Mouse (Mus musculus) neutrophil, adult 5-6 weeks (primary cell): Measurements from ENCODE around the gene Ppm1h. TPM values are rescaled to one million over a fixed set of nuclear protein-coding genes. Genes with fewer than 3 reads are reported as not detected.

Experiments used
- ATAC-seq: fragments of 151-379, 151-347 bp; 2 replicates; pipeline ENCODE4 v1.8.0; 2017; ENCODE audit warnings: mild to moderate bottlenecking, moderate TSS enrichment; ENCODE audit not compliant: insufficient number of reproducible peaks, poor library complexity, low FRiP score, severe bottlenecking; ENCODE audit errors: extremely low read depth
- total RNA-seq: library from RNA; stranded (forward); fragments of 200-1000 nt; gene quantifications from 2 replicates; pipeline ENCODE4 v1.2.3, GENCODE M21; 2017

Ppm1h gene
- total RNA-seq, 1 experiment from 2014 or later: 28.0 TPM

DNA sequence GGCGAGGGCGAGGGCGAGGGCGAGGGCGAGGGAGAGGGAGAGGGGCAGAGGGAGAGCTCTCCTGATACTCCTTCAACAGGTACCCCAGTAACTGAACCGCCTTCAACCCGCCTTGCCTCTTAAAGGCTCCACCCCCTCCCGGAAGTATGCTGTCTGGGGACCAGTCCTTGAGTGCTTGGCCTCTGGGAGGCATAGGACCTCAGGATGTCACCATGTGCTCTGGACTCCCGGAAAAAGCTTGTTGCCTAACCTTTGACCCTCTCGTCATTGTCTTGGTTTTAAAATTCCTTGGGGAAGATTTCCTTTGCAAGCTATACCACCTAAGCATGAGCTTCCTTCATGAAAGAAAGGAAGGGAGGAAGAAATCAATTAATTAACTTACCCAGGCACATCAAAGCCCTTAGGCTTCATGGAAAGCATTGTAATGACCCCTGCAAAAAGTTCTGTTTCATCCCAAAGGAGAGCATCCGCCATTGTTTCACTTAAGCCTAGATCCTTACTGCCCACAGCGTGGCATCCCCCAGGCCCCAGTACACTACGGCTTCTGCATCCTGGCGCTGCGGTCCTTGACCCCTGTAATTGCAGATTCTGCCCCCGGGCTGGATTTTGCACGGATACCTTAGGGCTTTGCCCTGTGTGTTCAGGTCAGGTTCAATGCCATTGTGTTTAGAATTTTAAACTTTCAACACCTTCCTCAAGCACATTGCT is 15.5 kb downstream of the Ppm1h start:
- ATAC-seq: no peak

DNA sequence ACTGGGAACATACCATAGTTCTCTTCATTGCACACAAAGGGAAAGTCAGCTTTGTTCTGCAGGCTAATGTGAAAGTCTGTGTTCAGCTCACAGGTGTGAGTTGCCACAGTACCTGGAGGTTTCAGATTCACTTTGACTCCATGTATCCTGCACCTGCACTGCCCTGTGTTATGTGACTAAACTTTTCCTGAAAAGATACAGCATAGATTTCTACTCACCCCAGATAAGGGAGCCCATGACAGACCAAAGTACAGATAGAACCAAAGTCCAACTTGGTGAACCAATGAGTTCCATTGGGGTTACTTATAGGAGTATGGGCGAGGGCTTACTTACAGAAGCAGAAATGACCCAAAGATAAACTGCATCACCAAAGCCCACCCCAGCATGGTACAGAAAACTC is 17.8 kb downstream of the Ppm1h start:
- ATAC-seq: no peak

DNA sequence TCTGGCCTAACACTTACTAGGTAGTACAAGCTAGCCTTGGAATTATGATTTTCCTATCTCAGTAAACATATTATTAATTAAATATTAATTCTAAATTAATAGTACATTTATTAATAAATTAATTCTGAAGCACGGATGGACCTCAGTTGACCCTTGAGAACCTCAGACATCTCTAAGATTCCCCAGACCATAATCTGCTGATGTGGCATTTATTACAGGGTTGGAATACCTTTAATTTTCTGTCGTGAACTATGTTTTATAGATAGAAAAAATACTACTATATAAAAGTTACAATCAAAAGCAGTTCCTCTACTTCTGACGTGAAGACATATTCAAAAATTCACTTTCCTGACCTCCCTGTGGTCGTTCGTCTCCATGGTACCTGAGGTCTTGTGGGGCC is 19.8 kb downstream of the Ppm1h start:
- ATAC-seq: no peak

DNA sequence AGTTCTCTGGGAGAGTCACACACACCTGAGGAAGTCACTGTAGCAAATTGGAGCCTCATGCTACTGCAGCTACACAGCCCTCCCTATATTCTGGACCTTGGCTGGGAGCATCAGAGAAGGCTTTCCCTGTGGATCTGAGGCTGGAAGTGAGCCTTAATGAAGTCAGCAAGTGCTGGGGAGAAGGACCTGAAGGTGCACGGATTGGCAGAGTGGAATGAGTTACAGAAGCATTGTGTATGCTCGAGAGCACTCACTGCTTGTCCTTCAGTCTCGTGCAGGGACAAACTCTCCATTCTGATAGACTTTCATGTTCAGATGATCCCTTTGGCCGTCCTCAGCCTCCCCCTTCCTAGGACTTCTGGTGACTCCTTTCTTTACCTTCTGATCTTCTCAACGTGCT is 26.3 kb downstream of the Ppm1h start:
- ATAC-seq: no peak

DNA sequence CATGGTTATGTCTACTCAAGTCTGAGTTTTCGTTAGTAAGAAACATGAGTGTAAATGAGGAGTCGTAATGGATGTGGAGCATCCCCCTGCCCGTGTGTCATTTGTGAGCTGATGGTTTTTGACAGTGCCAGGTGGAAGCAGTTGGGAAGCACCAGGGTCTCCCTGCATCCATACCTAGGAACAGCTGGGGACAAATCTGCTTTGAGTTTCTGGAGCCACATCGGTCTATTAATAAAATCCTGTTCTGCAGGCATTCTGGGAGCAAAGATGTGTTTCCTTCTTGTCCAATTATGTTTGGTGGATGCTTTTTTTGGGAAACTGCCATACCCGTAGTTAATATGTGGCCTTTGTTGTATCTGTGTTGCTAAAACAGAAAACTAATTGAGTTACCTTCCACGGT is 26.9 kb downstream of the Ppm1h start:
- ATAC-seq: no peak

DNA sequence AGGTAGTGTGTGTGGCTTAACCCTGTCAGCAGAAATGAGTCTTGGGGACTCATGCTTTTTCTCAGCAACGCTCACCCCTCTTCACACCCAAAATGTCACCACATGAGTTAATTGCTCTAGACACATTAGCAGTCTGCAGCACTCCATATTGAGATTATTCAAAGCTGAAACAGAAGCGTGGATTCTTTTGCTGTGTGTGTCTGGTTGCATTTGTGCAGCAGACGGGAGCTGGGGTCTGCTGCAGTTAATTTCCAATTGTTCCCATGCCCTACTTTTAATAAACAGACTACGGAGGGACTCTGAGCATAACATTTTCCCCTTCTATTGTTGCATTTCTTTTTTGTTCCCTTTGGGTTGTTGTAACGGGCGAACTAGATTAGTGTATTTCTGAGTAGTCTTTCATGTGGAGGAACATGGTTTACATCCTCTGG is 32.8 kb downstream of the Ppm1h start:
- no peak for ATAC-seq

DNA sequence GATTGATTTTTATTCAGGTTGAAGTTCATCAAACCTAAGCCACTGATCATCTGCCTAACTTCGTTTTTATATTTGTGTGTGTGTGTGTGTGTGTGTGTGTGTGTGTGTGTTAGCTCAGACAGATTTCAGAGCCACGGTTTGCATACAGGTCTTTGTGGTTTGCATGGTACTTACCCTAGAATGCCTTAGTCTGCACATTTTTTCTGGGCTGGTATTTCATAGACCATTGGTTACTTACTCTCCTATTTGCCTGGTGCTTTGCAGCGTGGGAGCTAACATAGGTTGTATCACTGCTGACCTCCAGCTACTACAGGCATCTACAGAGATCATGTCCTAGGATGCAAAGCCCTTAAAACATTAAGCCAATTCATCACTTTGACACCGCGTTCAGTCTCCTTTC is 33.7 kb downstream of the Ppm1h start:
- ATAC-seq: no peak

DNA sequence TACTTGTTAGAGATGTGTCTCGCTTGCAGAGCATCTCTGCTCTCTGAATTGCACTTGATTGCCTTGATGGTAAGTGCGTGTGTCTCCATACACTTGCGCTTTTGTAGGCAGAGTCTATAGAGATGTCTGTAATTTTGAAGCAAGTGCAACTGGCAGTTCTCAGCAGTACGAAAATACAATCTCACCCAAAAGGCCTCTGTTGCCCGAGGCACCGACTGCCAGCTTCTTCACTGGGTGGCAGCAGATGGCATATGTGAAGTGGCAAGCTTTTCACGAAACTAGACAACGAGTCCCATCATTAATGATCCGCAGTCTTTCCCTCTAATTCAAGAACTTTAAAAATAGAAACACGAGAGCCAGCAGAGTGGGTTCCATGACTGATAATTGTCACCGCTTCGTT is 37.3 kb downstream of the Ppm1h start:
- no peak for ATAC-seq

DNA sequence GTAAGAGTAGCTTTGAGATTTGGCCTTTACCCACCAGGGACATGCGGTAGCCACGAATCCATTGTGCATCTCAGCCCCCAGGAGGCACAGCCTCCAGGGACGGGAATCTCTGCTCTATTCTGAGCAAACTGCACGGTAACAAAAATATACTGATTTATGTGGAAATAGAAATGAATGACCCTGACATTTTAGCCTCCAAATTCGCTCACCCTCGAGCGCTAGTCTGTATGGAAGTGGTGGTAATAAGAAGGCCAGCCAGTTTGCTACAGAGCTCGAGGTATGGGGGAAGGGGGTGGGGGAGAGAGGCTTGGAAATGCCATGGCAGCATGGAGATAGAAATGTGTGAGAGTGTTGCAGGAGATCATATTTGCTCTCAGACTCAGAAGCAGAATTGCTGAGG is 37.7 kb downstream of the Ppm1h start:
- no peak for ATAC-seq

DNA sequence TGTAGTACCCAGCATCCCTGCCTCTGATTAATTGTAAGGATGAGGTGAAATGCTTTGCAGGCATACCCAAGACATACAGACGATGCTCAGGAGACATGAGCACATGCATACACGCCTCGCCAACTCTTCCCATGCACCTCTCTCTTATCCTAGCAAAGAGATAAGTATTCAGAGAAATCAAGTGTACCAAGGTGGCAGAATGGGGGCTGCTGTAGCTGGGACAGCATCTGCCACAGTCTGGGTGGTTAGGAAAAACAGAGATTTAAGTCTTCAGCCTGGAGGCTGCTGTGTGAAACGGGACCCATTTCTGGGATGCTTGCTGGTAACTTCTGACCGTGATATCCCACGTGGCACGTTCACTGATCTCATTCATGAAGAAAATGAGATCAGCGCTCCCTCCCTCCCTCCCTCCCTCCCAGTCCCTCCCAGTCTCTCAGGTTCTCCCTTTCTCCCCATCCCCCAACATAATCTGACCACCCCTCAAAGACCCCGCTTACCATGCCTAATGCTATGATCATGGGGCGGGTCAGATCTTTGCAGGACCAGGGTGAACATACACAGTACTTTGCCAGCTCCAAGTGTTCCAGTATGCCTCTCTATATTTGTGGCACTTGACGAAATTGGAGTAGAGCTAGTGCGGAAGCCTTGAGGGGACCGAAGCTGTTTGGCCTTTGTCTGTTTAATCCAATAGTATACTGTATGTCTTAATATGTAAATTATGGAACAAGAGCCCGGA is 38.3 kb downstream of the Ppm1h start:
- no peak for ATAC-seq

DNA sequence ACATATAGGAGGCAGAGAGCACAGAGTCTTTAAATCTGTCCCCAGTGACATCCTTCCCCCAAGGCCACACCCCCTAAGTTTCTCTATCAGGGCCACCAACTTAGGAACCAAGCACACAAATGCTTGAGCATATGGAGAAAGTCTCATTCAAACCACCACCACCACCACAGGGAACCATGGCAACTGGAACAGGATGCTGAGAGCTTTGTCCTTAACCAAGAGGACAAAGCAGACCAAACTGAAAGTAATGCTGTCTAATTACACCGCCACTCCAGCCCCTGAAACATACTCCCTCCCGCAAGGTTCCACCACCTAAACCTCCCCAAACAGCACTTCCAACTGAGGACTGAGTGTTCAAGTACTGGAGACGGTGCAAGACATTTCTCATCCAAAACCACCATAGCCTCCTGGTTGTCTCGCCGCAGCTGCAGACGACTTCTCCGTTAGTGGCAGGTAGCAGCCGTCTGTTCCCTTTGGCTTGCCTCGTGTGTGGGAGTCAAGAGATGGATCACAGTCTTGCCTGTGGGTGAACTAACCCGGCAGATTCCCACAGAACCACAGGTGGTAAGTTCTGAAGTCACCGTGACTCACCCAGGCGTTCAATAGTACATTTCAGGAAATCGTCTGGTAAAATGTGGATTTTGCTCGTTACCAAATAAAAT is 39.3 kb downstream of the Ppm1h start:
- no peak for ATAC-seq

DNA sequence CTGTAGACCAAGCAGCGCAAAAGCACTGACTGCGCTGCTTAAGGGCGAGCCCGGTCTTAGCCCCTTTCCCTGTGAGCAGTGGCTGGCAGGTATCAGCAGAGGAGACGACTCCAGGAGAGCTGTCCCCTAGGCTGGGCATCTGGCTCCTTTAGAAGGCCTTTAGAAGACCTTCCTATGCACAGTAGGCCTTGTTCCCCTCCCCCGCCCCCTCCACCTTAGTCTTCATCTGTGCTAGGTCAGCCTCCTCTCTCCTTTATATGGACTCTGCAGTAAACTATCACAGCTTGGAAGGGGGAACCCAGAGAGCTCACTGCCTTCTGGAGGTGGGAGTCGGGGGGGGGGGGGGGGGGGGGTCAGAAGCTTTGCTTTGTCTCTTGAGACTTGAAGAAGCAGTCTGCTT is 40.4 kb downstream of the Ppm1h start:
- no peak for ATAC-seq

DNA sequence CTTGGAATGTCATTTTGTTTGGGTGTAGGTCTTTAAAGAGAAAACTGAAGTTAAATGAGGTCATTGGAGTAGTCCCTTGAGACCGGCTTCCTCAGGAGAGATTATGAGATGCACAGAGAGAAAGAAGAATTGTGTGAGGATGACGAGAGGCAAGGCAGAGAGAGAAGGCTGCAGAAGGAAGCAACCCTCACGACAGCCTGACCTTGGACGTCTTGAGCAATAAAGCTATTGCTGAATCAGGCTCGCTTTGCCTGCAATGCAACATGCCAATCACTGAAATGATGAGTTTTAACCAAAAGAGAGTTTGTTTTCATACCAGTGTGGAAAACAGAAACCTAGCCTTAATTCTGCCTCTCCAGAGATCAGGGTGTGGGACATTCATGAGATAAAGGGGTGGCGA is 43.5 kb downstream of the Ppm1h start:
- ATAC-seq: no peak

DNA sequence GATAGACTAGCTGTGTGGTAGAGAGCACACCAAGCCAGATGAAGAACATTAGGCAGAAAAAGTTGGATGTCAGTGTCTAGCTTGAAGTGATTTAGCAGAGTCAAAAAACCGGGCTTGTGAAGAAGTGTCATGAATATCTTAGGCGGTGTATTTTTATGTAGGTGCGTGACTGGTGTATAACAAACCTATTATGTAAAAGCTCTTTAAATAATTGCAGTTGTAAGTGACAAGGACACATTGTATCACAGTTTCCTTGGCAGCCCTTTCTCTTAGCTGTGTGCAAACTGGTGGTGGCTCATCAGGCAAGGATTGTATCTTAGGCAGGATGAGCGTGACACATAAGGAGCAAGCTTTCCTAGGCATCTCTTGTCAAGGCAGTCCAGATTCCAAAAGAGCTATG is 46.1 kb downstream of the Ppm1h start:
- ATAC-seq: no peak

DNA sequence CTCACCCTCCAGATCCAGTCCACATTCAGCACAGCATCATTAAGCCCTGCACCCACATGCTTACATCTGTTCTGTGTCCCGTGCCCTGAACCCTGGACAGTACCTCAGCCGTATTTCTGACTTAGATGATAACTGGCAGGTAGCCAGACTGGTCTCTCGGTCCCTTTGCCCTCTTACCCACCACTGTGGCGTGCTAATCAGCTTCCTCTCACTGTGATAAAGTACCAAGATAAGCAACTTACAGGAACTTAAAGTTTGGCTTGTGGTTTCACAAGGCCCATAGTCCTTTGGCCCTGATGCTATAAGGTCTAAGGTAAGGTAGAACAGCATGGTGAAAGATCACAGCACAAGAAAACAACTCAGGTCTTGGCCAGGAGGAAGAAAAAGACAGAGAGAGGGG is 48.7 kb downstream of the Ppm1h start:
- ATAC-seq: no peak

DNA sequence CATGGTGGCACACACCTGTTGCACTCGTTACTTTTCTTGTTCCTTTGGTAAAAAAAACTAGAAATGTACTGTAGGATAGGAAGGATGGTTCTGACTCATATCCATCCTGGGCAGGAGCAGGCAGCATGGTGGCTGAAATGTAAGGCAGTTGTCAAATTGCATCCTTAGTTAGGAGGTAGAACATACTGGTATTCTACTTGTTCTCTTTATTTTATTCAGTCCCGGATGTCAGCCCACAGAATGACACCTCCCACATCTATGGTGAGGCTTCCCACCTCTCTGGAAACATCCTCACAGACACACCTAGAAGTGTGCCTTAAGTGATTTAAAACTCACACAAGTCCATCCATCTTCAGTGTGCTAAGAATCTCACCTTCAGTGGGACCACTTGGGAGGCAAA is 49.6 kb downstream of the Ppm1h start:
- ATAC-seq: no peak

DNA sequence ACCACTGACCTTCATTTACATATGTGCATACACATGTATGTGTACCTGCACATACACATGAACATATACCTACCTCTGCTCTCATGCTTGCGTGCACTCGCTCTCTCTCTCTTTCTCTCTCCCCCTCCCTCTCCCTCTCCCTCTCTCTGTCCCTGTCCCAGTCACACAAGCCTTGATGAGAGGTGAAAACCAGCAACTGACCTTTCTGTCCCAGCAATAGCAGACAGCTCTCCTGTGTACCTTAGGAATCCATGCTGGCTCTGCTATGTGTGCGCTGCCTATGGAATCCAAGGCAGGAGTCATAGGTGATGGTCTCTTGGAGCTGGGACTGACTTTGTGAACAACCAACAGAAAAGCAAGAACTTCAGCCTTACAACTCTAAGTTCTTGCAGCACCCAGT is 53.6 kb downstream of the Ppm1h start:
- no peak for ATAC-seq

DNA sequence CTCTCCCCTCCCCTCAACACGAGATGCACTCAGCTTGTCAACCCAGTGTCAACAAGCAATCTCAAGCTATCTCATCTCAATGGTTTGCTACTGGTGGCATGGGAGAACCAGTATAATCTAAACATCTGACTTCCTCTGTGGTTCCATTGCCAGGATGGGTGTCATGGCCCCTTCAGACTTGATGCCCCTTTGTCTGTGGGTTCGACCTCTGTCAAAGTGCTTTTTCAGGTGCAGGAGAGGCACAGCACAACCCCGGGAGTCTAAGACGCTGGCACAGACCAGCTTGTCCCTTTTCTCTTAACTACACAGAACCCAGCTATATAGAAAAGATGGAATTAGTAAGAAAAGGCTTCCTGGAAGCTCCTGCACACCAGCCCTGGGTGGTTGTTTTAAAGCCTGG is 56.0 kb downstream of the Ppm1h start:
- no peak for ATAC-seq

DNA sequence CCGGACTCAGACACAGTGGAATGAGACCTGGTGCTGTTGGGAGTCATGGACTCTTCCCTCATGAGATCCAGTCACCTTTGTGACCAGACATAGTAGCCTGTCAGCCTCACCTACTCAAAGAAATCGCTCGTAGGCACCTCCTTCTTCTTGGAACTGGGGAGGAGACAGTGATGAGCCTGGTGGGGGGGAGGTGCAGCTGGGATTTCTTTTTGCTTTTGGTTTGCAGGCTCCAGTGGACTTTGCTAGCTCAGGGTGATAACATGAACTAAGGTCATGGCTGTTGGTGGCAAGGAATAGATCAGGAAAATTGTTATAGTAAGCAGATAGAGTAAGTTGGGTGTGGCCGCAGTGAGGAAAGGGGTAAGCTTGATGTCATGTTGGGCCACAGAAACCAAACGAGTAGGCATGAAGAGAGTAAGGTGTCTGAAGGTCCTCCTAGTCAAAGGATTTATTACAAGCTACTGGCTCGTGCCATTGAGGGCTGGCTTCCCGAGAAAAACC is 56.8 kb downstream of the Ppm1h start:
- ATAC-seq: no peak

DNA sequence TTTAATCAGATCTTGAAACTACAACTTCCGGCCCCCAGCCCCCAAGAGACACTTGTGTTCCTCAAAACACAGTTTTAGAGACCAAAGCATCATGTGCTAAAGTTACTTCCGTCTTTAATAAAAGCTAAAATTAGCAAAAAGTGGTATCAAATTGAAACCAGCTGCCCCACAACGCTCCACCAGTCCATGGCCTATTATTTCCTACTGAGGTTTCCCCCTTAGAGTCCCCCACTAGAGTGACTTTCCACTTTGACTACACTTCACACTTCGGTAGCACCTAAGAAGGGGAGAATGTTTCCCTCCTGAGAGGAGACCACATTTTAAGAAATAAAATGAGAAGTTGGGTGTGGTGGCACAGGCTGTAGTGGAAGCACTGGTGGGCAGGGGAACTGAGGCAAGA is 58.3 kb downstream of the Ppm1h start:
- ATAC-seq: no peak
